Mouse (Mus musculus): Measurements from ENCODE around the gene Gm8082. TPM values are rescaled to one million over a fixed set of nuclear protein-coding genes. Genes with fewer than 3 reads are reported as not detected.
"Not testable (repeated sequence)": the region's sequence is repeated elsewhere in the genome, so short reads cannot be mapped to it uniquely, and the experiment has no call there.

Gene Gm8082
- polyA plus RNA-seq (2016; fragmentation: Nextera tagmentation; extraction: Ambion mirVana), result not detected in 2 replicates

DNA sequence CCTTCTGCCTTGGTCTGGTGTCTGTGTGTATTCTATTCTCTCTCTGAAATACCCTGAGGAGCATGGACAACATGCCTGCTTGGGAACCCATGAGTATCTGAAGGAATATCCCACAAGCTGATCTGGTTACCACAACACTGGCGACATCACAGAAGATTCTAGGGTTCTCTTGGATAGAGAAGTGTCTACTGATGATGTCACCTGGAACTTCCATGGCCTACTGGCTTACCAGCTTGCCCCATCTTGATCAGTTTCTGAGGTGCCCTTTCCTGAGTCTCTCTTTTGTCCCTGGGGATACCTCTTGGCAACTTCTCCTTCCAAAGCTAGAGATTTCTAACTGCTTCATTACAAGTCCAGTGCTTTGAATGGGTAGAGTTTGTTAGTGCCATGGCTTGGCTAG lies at the start of gene Gm8082:
TSS of gene Gm8082 (minus strand) at position 101 of the 400 bp plus-strand sequence.
- 60% methylated on average over 1 of the region's 1 CpGs for WGBS
- not testable (repeated sequence) for H3K27me3 ChIP-seq (ENCODE audit: insufficient read depth, poor library complexity, severe bottlenecking); H3K36me3 ChIP-seq; H3K4me3 ChIP-seq; H3K4me1 ChIP-seq; H3K27ac ChIP-seq; H3K9me3 ChIP-seq; DNase-seq (ENCODE audit: low spot score)

DNA sequence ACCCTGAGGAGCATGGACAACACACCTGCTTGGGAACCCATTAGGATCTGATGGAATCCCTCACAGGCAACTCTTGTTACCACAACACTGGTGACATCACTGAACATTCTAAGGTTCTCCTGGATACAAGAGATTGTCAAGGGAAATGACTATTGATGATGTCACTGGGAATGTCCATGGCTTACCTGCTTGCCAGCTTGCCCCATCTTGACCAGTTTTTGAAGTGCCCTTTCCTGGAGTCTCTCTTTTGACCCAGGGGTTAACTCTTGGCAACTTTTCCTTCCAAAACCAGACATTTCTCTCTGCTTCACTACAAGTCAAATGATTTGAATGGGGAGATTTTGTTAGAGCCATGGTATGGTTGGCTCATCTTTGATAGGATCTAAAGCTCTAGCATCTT lies 22.1 kb upstream of the Gm8082 start, which contains the start of gene Gm10376:
TSS of gene Gm10376 (minus strand) at position 101 of the 400 bp plus-strand sequence.
- not testable (repeated sequence) for H3K9me3 ChIP-seq; H3K36me3 ChIP-seq; H3K4me3 ChIP-seq; H3K27me3 ChIP-seq (ENCODE audit: insufficient read depth, poor library complexity, severe bottlenecking); DNase-seq (ENCODE audit: low spot score); H3K4me1 ChIP-seq; H3K27ac ChIP-seq

Other genes starting within 250 kb of the Gm8082 start
- not detected in 2 replicates for gene Gm3015, start 224.8 kb downstream of the Gm8082 start, polyA plus RNA-seq (2016; fragmentation: Nextera tagmentation; extraction: Ambion mirVana)
- not detected in 2 replicates for gene Gm10377, start 195.6 kb downstream of the Gm8082 start, polyA plus RNA-seq (2016; fragmentation: Nextera tagmentation; extraction: Ambion mirVana)
- not detected in 2 replicates for gene Gm21977, start 140.1 kb downstream of the Gm8082 start, polyA plus RNA-seq (2016; fragmentation: Nextera tagmentation; extraction: Ambion mirVana)
- not detected in 2 replicates for gene Gm10376, start 22.0 kb upstream of the Gm8082 start, polyA plus RNA-seq (2016; fragmentation: Nextera tagmentation; extraction: Ambion mirVana)
- not detected in 2 replicates for gene Gm8094, start 83.0 kb upstream of the Gm8082 start, polyA plus RNA-seq (2016; fragmentation: Nextera tagmentation; extraction: Ambion mirVana)
- 0.10 TPM in 1 of 2 replicates, not detected in the other for gene Gm8104, start 107.0 kb upstream of the Gm8082 start, polyA plus RNA-seq (2016; fragmentation: Nextera tagmentation; extraction: Ambion mirVana)
- not detected in 2 replicates for gene Gm7233, start 186.2 kb upstream of the Gm8082 start, polyA plus RNA-seq (2016; fragmentation: Nextera tagmentation; extraction: Ambion mirVana)
- not detected in 2 replicates for gene Gm8122, start 241.7 kb upstream of the Gm8082 start, polyA plus RNA-seq (2016; fragmentation: Nextera tagmentation; extraction: Ambion mirVana)